Mouse (Mus musculus) megakaryocyte, embryonic 14.5 days (primary cell): Measurements from ENCODE around the gene Foxb2. TPM values are rescaled to one million over a fixed set of nuclear protein-coding genes. Genes with fewer than 3 reads are reported as not detected.

Experiments
- H3K27me3 ChIP-seq: replicated peaks from 2 replicates; pipeline ENCODE3; 2012; ENCODE audit warnings: inconsistent platforms
- H3K36me3 ChIP-seq: replicated peaks from 2 replicates; pipeline ENCODE3; 2012; ENCODE audit warnings: low read length, inconsistent platforms, mixed read lengths
- H3K4me1 ChIP-seq: 2 replicates; pipeline ENCODE4 v1.6.1; 2012; ENCODE audit warnings: inconsistent platforms
- H3K4me3 ChIP-seq: replicated peaks from 2 replicates; pipeline ENCODE3; 2012; ENCODE audit warnings: moderate library complexity, mild to moderate bottlenecking, inconsistent platforms
- H3K9me3 ChIP-seq: 2 replicates; pipeline ENCODE4 v1.6.1; 2012; ENCODE audit warnings: inconsistent platforms
- FLI1 ChIP-seq: IDR thresholded peaks from 2 replicates; pipeline ENCODE4 v1.6.1; 2012; ENCODE audit warnings: low read length, inconsistent platforms, mixed read lengths
- GATA1 ChIP-seq: IDR thresholded peaks from 3 replicates; pipeline ENCODE4 v1.6.1; 2012; ENCODE audit warnings: mixed read lengths, low read length, inconsistent platforms, borderline replicate concordance
- polyA plus RNA-seq: library from polyadenylated mRNA; stranded (reverse); fragments of >175 nt; gene quantifications from 2 replicates; pipeline ENCODE4 v1.2.3, GENCODE M21; 2012; ENCODE audit warnings: low replicate concordance; ENCODE audit not compliant: insufficient read depth

Foxb2 gene
- polyA plus RNA-seq, 1 experiment, result not detected

DNA sequence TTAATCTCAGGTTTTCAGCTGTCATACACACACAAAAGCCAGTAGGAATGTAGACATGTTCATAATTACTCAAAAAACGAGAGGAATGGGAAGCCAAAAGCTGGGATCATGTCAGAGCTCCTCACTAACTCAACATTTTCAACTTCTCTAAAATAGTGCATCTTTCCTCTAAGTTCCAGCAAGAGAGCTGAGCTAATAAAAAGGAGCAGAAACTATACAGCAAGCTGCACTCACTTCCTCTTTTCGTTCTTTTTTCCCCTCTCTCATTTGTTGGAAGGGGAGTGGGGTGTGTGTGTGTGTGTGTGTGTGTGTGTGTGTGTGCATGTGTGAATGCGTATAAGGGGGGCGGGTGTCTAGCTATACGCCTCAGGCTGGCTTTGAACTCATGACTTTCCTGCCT lies 45.9 kb downstream of the Foxb2 start:
- Histone ChIP-seq H3K27me3 (peaks cover 7% of the 10 kb centered on the region), H3K4me1 (no peaks in the 10 kb centered on the region), H3K9me3 (no peaks in the 10 kb centered on the region), H3K36me3 (no peaks in the 10 kb centered on the region), H3K4me3 (no peak overlapping the region)
- TF ChIP-seq FLI1 (no peak), GATA1 (no peak)

DNA sequence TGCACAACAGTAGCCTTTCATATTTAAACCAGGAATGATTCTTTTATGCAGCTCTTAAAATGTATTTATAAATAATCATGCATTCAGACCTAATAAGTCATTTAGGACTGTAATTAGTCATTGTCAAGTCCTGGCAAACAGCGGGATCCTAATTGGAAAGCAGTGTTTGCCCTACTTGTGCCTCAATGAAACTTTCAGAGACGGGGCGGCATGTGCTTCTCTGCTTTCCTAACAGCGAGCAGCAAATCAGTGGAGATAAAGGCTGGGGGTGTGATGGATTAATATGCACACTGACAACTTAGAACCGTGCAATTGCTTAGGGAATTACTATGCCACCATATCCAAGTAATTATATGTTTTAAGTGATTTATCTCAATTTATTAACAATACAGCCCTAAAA lies 48.4 kb downstream of the Foxb2 start:
- H3K9me3 ChIP-seq, result peaks cover 5% of the 10 kb centered on the region
- TF ChIP-seq FLI1 (no peak), GATA1 (no peak)

More for the DNA sequence above, 48.4 kb downstream of the Foxb2 start:
- H3K4me3 ChIP-seq, result no peak overlapping the region
- no peaks in the 10 kb centered on the region for H3K36me3 ChIP-seq
- H3K4me1 ChIP-seq, result no peaks in the 10 kb centered on the region
- H3K27me3 ChIP-seq, result peaks cover 6% of the 10 kb centered on the region

Other genes starting within 250 kb of the Foxb2 start
- gene Vps13a, start 92.9 kb downstream of the Foxb2 start, polyA plus RNA-seq, result 3.1 TPM in 1 of 2 replicates, not detected in the other
- gene Prune2, start 82.3 kb upstream of the Foxb2 start, polyA plus RNA-seq, result 0.47 and 1.2 TPM in 2 replicates